Mouse (Mus musculus): ENCODE results near the gene Nfe2.

The Nfe2 gene

DNA sequence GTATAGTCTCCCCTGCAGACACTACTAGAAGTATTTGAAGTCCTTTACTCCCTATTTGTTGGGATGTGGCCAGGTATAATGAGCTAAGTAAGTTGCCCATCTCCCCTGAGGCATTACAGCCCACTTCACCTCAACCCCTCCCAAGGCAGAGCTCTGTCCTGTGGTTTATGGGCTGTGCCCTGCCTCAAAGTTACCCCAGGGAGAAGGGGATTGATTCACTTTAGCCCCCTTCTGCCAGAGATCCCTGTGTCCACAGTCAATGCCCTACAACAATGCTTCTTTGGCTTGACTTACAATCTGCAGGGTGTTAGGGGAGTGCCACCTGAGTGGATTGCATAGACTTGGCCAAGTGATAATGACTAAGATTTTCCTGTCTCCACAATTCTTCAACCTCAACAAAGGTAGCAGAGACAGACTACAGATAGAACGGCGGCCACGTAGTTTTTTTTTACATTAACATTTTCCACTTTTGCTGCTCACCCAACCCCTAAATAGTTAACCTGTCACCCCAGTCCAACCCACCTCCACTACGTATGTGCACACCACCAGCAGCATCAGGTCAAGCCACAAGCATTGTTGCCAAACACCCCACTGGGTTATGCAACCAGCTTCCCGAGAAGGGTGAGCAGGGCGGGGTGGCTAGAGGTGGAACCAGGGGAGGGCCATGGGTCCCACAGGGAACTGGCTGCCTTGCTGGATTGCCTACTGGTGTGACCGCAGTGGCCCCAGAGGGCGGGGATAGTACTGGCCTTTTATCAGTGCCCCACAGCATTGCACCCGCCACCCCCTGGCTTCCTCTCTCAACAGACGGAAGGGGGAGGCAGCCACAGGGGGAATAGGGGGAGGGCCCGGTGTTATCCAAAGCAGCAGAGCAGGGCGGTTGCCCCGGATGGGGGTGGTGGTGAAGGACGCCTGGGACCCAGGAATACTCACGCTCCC is at the start of gene Nfe2:
Gene Nfe2, minus strand, starts transcription at position 614 of the 939 bp plus-strand sequence.
- no peak for DNase-seq (ENCODE audit: low spot score in 2 of 2)

DNA sequence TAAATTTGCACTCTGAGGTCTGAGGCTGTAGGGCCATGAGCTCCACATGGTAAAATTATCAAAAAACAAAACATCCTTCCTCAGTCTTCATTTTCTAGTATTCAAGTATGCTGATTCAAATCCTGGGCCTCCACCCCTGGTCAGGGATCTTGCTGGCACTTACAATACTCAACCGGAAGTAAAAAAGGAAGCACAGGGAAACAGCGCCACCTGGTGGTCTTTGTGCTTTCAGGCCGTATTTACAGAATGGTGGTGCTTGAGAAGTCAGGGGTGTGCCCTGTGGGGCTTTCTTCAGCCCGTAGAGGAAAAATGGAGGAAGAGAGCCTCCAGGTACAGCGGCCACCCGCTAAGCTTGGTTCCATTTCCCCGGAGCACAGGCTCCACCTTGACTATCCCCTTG is 48.9 kb upstream of the Nfe2 start:
- peak; percentile 94 to 97 for DNase-seq (ENCODE audit: low spot score in 2 of 2)

DNA sequence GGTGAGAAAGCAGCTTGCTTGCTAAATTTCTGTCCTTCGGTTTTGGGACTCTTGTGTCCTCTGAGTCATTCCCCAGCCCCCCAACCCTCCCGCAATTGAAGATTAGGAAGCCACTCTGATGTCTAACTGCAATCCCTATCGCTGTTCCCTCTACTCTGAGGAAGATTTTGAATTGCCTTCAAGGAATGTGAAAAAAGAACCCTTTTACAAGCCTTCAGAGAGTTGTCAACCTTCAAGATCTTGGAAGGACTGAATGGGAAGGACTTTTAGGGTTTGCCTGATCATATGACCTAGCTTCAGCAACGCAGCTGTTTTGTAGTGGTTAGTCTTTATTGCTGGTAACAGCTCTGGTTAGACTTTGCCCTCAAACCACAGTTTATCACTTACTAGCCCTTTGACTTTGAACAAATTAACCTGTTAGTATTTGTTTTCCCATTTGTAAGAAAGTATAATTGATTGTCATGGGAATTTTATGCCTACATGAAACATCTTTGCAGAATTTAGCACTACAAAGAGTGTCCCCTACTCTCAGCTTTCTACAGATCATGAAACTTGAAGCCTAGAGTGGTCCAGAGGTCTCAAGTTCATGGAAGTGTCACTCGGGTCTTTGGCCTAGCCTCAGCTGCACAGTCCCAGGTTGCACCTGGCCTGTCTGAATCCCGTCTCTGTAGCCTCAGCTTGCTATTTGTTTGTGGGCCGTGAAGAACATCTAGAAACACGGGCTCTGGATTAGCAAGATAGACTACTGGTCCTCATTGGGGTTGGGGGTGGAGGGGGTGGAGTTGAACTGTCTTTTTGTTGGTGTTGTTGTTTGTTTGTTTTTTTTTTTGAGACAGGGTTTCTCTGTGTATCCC is 47.8 kb upstream of the Nfe2 start:
- DNase-seq (ENCODE audit: low spot score in 2 of 2): no peak

DNA sequence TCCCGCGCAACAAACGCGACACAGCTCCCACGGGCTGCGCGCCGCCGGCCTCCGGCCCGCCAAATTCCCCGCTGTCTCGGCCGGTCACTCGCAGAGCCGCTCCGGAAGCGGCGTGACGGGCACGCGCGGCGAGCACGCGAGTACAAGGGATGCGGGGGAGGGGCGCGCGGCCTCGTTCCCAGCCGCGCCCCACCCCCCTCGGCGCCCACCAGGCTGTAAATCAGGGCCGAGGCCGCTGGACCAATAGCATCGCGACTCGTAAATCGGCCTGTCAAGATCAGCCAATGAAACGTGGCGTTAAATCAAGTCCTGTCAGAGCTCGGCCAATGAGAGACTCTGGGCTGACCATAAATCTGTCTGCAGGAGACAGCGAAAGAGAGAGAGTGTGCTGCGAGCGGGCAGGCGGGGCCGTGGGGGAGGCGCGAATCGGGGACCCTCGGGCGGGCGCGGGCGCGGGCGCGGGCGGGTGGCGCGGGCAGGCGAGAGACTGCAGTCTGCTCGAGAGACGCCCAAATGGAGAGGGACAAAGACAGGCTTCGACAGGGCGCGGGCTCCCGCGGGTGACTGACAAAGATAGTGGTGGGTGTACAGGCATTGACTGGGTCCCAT is 47.0 kb upstream of the Nfe2 start:
- DNase-seq (ENCODE audit: low spot score in 2 of 2): peak; percentile 95 to 98

DNA sequence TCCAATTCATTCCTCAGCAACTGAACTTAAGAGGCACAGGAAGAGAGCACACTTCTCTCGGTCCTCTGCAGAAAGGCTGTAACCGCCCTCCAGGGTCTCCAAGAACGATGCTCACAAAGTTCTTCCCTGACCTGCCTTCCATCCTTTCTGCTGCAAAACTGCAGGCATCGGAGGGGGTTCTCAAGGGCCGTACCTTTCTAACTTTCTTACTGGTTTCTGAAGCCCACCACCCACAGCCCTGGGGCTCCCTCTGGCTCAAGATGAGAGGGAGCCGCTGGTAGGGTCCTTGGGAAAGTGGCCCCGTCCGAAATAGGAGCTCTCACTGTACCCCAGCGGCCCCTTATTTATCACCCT is 46.4 kb upstream of the Nfe2 start:
- DNase-seq (ENCODE audit: low spot score in 2 of 2): no peak

DNA sequence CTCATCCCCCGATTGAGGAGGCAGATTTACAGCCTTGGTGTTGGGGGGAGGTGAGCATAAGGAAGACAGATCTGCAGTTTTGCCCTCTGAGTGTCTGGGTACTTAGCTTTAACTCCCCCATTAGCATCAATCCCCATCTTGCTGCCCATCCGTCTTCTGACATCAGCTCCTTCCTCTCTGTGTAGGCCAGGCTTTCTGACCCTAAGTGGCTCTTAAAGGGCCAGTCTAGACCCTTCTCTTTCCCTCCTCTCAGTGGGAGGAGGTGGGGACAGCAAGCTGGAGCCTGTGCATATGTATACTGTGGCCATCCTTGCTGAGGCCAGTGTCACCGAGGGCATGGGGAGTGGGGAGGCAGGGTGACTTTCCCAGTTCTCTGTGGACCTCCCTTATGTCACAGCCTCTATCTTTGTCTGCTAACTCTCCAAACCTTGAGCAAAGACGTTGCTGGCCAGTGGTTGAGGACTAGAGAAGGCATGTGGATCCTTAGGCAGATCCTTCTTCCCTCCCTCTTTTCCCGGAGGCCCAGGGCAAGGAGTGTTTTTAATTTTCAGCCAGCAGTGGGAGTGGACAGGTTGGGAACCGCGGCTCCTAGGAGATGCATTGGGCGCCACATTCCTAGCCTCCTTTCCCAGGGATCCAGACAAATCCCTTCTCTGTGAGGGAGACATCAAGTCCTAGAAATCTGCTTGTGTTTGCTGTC is 45.9 kb upstream of the Nfe2 start:
- DNase-seq (ENCODE audit: low spot score in 2 of 2): no peak

DNA sequence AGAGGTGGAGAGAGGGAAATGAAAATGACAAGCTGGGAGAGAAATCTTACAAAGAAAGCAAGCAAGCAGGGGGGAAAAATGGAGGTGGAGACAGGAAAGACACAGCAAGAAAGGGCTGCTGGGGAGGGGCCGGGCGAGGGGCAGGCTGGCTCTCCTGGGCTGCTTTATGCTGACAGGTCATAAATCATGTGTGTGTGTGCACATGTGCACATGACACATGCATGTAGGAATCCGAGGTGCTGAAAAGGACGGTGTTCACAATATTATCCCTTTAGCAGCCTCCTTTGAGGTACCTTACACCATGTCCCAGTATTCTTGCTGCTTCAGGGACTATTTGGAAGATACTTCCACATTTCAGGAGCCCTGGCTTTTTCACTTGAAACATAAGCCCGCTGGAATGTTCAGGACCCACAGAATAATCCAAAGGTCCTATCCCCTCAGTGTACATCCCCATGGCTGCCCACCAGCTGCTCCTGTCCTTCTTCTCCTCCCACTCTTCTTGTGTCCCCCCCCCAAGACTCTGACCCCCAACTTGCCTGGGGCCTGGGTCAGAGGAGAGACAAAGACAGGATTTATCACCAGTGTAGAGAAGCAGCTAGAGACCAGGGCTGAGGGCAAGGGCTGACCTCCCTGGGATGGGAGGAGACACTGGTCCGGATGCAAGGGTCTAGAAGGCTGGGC is 44.3 kb upstream of the Nfe2 start:
- no peak for DNase-seq (ENCODE audit: low spot score in 2 of 2)

DNA sequence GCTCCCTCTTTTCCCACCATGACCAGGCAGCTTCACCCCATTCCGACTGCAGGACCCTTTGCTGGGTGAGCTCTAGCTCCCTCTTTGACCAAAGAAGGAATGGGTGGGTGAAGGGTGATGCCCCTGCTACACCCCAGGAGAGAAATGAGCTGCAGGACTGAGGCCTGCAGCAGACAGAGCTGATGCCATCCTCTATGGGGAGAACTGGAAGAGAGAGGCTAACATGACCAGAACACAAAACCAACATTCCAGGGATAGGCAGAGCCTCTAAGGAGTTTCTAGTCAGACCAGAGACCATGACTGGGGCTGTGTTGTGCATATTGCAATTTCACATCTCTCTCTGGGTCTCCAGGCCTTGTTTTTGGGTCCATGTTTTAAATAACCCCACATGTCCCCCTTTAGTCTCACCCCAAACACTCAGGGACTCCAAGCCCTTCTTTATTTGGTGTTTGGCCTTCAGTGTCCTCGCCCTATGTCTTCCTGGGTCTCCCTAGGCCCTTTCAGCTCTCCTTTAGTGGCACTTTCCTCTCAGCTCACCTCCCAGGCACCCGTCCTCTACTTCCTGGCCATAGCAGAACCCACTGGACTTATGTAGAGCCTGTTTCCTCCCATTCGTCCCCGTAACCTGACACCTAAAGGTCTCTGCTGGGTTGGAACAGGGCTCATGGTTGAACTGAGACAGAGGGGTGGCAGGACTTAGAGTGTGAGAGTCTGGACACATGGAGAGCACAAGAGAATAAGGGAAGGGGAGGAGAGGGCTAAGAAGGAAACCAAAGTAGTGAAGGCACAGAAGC is 43.5 kb upstream of the Nfe2 start:
- no peak for DNase-seq (ENCODE audit: low spot score in 2 of 2)

DNA sequence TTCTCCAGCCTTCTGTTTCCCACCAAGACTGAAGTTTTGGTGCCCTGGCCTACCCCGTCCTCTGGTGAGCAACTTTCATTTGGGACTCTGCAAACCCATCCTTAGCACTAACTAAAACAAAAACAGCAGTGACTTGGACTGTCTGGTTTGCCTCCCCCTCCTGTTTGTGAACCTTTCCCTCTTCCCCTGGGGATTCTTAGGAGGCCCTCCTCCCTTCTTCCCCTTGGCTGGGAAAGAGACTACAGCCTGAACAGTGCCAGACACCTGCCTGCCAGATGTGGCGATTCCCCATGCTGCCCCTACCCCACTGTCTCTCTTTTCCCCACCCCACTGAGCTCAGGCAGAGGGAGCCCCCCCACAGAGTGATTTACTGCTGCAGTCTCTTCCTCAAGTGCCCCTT is 42.8 kb upstream of the Nfe2 start:
- no peak for DNase-seq (ENCODE audit: low spot score in 2 of 2)

DNA sequence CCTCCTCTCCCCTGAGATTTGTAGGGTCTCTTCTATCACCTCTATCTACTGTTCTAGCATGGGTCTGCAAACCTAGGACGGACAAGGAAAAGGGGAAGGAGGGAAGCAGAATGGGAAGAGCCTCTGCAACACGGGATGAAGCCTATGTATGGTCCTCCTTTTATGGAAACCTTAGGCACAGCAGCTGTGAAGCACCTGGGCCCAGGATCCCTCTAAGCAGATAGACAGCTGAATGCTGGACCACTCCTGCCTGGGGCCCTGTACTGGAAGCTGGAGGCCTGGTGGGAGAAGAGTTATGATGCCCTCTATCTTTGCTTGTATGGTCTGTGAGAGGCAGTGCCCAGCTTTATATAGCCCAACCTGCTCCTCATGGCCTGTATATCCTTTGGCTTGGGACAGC is 42.4 kb upstream of the Nfe2 start:
- DNase-seq (ENCODE audit: low spot score in 2 of 2): no peak

DNA sequence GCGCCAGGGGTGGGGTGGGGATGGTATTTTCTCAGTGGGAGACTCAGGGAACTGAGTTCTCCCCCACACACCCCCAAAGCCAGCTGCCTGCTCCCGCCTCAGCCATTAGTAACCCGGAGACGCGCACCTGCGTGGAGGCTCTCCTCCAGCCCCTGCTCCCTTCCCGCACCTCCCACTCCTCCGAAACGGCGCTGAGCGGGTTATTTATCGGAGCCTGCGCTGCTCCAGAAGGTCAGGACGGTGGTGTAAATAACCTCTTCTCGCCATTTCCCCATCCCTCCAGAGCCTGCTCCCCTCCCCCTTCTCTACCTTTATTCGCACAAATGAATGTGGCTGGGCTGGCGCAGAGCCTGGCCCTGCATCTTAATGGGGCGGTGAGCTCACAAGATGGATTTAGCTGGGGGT is 41.9 kb upstream of the Nfe2 start:
- DNase-seq (ENCODE audit: low spot score in 2 of 2): no peak

DNA sequence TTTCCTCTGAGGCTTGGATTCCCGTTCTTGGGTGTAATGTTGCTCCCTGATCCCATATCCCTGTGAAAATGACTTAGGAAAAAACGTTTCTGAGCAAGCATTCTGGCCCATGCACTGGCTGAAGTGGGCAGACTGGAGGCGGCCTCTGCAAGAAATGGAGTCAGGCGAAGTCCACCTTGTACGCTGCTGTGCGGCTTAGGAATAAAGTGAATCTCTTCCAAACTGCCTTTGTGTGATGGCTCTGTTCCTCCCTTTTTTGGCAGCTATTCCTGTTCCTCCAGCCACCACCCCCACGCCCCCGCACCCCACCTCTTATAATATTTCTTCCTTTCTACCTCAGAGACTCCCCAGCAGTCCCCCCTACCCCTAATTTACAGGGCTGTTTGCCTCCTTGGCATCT is 41.4 kb upstream of the Nfe2 start:
- DNase-seq (ENCODE audit: low spot score in 2 of 2): no peak

DNA sequence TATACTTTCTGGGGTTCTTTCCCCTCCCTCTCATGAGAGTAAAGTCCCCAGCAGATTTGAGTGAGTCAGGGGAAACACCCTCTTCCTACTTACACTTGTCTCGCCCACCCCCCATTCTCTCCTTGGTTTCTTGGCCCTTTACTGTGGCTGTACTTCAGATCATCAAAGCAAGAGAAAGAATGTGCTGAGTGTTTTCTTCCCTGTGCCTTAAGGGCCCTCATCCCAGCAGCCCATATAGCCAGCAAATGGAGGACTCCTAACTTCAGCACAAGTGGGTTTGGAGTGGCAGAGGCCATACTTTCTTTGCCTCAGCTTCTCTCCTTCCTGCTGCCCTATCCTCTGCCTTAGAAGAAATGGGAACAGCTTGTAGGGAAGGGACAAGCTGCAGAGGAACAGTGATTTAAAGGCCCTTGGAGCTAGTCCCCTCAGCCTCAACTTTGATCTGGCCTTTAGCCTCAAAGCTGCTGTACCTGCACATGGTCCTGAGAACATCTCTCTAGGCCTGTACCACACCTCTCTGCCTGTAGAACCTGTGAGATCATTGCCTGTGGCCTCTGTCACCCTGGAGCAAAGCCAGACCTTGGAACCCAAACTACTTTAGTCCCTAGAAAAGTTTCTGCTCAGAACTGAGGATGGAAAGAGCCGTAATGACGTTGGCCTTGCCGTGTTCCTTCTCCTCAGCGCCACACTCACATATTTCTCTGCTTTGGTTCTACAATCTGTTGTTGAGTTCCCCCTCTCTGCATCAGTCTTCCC is 40.8 kb upstream of the Nfe2 start:
- DNase-seq (ENCODE audit: low spot score in 2 of 2): no peak

DNA sequence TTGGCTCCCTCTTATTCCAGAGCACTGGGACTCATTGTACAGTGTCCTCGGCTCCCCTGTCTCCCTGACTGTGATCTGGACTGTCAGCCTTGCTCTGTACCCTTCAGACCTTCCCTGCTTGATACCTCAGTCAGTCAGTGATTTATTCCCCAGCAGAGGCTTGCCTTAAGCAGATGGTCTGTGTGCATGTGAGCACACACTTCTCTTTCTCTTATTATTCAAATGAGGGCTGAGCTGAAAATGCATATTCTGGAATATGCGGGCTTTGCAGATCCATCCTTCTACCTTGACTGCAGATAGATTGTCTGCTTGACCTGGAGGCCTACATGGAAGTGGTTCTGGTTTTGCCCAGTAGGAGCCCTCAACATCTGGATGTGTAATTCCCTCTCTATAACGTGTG is 39.8 kb upstream of the Nfe2 start:
- no peak for DNase-seq (ENCODE audit: low spot score in 2 of 2)

DNA sequence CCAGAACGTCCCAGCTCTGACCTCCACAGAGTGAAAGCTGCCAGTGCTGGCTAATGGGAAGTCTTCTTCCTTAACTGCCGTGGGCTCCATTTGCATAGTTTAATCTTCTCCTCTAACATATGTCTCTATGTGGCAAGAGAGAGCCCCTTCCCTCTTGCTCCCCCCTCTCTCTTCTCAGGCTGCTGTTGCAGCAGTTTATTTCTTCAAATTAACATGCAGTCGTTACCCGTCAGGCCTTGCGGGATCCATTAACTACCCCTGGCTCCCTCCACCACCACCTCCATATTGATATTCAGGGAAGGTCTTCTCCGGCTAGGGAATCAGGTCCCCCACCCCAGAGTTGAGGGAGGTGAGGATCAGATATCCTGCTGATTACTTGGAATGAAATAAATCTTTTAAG is 39.1 kb upstream of the Nfe2 start:
- DNase-seq (ENCODE audit: low spot score in 2 of 2): no peak

DNA sequence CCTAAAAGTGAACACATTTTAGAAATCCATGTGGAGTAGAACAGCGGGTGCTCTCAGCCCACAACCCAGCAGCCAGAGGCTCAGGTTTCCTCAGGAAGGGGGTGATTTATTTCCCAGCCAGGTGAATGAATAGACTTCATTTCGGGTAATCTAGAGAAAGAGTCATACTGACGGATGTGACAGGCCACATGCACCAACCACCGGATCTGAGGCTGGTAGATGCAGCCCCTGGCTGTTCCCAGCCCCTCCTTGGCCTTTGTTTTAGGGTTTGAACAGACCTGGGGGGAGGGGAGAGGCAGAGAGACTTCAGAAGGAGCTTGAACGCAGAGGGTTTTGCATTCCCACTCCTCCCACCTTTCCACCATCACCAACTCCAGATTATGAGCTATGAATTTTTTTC is 37.6 kb upstream of the Nfe2 start:
- DNase-seq (ENCODE audit: low spot score in 2 of 2): no peak

DNA sequence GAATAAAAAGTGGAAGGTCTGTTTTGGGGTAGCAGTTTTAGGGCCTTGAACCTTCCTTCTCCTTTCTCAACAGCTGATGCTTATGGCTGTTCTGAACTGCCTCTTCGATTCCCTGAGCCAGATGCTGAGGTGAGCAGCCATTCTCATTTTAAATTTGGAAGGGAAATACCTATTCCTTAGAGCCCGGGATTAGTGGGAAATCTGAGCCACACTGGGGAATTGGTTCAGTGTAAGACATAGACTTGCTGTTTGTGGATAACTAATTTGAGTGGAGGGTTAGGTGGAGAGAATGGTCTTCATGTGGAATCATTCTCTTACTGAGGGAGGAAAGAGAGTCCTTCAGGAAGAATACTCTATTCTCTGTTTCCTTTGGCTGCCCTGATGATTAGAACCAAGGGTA is 36.4 kb upstream of the Nfe2 start:
- DNase-seq (ENCODE audit: low spot score in 2 of 2): no peak

DNA sequence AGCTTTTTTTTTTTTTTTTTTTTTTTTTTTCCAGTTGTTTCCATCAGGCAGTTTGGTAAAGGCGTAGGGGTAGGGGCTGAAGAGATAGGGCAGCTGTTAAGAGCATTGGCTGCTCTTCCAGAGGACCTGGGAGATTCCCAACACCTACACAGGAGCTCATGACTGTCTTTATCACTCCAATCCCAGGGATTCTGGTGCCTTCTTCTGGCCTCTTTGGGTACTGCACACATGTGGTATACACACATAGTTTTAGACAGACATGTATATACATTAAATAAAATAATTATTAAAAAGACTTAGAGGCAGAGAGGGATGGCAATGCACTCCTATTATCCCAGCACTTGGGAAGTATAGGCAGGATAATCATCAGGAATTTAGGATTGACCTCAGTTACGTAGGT is 35.2 kb upstream of the Nfe2 start:
- no peak for DNase-seq (ENCODE audit: low spot score in 2 of 2)

DNA sequence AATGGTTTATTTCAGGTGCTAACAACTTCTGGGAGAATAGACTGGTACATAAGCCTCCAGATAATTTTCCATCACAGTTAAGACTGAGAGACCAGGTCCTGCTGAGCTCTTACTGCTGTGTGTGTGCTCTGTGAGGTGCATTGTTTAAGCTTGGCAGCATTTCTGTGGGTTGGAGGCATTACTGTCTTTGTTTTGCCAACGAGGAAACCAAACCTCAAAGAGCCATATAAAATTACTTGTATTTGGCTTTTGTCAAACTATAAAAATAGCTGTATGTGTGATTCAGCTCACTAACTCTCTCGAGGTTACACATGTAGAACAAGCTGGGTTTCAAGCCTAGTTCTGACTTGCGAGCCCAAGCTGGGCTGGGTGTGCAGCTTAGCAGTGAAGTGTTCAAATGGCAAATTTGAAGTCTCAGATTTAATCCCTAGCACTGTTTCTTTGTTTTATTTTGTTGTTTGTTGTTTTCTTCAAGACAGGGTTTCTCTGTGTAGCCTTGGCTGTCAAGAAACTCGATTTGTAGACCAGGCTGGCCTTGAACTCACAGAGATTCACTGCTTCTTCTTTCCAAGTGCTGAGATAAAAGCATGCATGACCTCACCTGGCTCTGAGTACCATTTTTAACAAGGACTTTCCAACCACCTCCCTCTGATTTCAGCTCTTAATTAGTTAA is 34.6 kb upstream of the Nfe2 start:
- no peak for DNase-seq (ENCODE audit: low spot score in 2 of 2)

Measured in frontal cortex, postnatal 36 days (tissue).